Mouse (Mus musculus) B cell, adult (primary cell): ENCODE results near the gene Mical1. TPM values are rescaled to one million over a fixed set of nuclear protein-coding genes. Genes with fewer than 3 reads are reported as not detected.

ENCODE experiments used
- total RNA-seq: library from RNA; stranded (reverse); gene quantifications from 4 replicates; pipeline ENCODE4 v1.2.4, GENCODE M21; 2023; ENCODE audit not compliant: inconsistent age

Mical1 gene
- total RNA-seq = 286 to 324 TPM (median 312 TPM) in 4 replicates

DNA sequence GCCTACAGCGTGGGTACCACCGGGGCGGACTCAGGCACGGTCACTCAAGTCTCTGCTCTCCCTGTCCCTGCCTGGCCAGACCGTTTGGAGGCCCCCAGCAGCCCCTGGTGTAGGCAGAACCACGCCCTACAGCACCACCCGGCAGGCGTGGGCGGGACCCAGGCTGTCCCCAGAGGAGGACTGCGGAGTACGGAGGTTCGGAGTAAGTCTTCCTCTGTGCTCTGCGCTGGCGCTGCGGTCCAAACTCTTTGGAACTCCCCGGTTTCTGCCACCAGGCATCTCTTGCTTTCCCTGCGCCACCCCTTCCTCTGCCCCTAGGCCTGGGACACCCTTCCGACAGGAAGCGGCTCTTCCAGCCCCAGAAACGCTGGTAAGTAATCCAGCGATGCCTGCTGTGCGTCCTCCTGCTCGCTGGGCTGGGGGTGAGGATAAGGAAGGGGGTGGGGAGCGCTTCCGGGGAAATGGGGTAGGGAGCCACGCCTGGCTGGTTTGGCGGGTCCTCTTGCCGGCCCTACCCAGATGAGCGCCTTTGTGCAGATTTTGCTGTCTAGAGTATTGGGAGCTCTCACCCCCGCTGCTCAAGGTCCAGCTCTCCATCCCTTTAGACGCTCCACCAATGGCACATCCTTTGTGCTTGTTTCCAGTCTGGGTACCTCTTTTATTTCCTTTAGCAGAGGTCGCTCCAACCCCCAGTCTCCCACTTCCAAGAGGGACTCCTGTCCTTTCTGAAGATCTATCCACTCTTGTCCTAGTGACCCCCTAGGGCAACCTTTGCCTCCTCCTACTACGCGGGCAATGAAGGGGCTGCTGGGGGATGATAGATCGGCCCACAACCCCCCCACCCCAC, at the start of gene Mical1:
Mical1 (plus strand) TSS at position 144 of the 847 bp plus-strand sequence.

DNA sequence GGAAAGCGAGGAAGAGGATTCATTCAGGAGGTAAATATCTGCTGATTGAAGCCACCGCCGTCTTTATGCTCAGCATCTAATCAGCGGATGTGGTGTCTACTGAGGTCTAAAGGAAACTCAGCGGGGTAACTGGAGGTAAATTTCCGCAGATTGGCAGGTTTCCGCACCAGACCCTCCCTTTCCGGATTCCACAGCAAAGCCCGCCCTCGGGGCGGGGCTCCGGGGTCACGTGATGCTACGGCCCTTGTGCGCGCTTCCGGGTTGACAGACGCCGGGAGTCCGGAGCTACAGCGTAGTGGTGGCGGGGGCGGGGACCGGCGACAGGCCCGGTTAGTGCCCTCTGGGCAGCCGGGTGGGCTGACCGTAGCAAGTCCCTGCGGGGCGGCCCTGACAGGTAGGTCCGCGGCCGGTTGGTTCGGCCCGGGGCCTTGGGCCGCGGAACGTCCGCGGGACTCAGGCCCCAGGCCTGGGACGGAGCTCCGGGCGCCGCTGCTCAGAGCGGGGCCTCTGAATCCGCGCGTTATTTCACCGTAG, 25.9 kb upstream of the Mical1 start, which contains the start of gene Zbtb24:
Zbtb24 (plus strand) TSS at position 247 of the 534 bp plus-strand sequence.

DNA sequence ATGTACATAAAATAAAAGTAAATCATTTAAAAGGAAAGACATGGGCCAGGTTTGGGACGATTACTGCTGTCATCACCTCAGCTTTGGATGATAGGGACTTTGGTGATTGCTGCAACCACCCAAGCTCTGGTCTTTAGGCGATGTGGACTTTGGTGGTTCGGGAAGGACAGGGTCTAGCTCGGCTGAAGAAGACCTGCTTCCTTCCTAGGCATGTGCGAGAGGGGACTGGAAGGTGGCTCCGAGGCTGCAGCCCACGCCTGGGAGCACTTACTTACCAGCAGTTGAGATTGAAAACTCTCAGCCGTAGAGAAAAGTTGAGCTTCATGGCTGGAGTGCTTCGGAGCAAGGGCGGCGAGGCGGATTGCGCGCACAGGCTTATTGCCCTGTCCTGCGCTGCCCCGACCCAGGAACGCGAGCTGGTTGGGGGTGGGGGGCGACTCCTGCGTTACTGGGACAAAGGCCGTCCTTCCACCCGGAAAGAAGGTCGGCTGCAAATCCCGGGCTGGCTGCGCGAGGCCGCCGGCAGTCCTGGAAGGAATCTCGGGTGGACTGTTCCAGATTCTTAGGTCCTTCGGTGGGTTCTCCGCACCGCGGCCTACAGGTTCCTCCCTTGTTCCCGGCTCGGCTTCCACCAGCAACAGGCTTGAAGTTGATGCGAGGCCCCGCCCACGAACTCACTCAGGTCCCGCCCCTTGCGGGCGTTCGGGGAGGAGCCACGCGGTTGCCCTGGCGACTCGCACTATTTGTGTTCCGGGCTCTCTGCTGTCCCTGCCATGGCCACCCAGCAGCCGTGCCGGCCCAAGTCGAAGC, 13.8 kb downstream of the Mical1 start, which contains the start of the genes Smpd2 and Ppil6:
Smpd2 (minus strand) TSS at position 662 of the 810 bp plus-strand sequence.
Ppil6 (plus strand) TSS at position 732 of the 810 bp plus-strand sequence.

DNA sequence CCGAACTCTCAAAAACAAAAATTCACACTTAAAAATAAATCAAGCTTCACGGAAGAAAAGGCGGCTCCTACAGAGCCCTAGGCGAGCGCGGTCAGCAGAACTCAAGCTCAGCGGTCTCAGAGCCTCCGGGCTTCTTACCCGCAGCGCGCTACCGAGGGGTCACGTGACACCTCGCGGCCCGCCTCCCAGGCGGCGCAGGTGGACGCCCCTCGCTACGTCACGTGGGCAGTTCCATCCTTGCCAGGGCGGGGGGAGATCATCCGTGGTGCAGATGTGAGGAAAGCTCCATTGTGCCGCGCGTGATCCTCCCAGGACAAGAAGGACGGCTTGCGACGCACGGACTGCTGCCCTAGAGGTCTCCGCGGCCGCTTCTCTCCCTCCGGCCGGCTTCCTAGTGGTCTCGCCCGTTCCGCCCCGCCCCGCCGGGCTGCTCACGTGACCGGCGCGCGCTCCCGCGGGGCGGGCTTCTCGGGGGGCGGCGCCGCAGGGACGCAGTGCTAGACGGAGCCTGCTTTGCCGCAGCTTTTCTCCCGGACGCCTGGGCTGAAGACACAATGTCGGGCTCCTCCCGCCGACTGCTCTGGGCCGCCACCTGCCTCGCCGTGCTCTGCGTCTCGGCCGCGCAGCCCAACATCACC, 43.0 kb downstream of the Mical1 start, which contains the start of gene Cd164:
Cd164 (plus strand) TSS at position 434 of the 638 bp plus-strand sequence.

Other genes with a start within 250 kb of the Mical1 start
- 30.7 to 34.7 TPM (median 32.6 TPM) in 4 replicates for gene Fig4, start 173.1 kb upstream of the Mical1 start, total RNA-seq
- 0.12 to 0.15 TPM in 2 of 4 replicates, not detected in the others for gene Ak9, start 172.3 kb upstream of the Mical1 start, total RNA-seq
- gene Zbtb24, start 25.9 kb upstream of the Mical1 start, total RNA-seq = 42.4 to 46.8 TPM (median 44.6 TPM) in 4 replicates
- 21.1 to 28.3 TPM (median 23.3 TPM) in 4 replicates for gene Smpd2, start 14.1 kb downstream of the Mical1 start, total RNA-seq
- gene Ppil6, start 14.1 kb downstream of the Mical1 start, total RNA-seq = 0.48 to 0.90 TPM (median 0.51 TPM) in 4 replicates
- 287 to 303 TPM (median 300 TPM) in 4 replicates for gene Cd164, start 43.1 kb downstream of the Mical1 start, total RNA-seq
- gene Ccdc162, start 240.3 kb downstream of the Mical1 start, total RNA-seq = 0.18 TPM in 1 of 4 replicates, not detected in the others